Mouse (Mus musculus) ES-Bruce4 (cell line): ENCODE measurements around the gene Park7. TPM values are rescaled to one million over a fixed set of nuclear protein-coding genes. Genes with fewer than 3 reads are reported as not detected.

Experiments used
- H3K27ac ChIP-seq: 2 replicates; pipeline ENCODE4 v1.5.1; 2012; ENCODE audit warnings: low read length, inconsistent platforms; ENCODE audit not compliant: insufficient read depth
- H3K27me3 ChIP-seq: 2 replicates; pipeline ENCODE4 v1.6.1; 2012; ENCODE audit warnings: mild to moderate bottlenecking, low read length, inconsistent platforms; ENCODE audit not compliant: control insufficient read depth, poor library complexity, insufficient read depth, severe bottlenecking
- H3K36me3 ChIP-seq: 2 replicates; pipeline ENCODE4 v1.6.1; 2012; ENCODE audit warnings: inconsistent platforms, mild to moderate bottlenecking, low read length, moderate library complexity; ENCODE audit not compliant: control insufficient read depth, poor library complexity, insufficient read depth, severe bottlenecking
- H3K4me1 ChIP-seq: one replicate; pipeline ENCODE4 v1.8.1; 2011; ENCODE audit warnings: low read length; ENCODE audit not compliant: control insufficient read depth, insufficient read depth
- H3K4me3 ChIP-seq: 2 replicates; pipeline ENCODE4 v1.5.1; 2011; ENCODE audit warnings: low read depth, mild to moderate bottlenecking, low read length
- H3K9ac ChIP-seq: 2 replicates; pipeline ENCODE4 v1.6.1; 2012; ENCODE audit warnings: low read depth, mild to moderate bottlenecking, inconsistent platforms; ENCODE audit not compliant: poor library complexity, severe bottlenecking
- H3K9me3 ChIP-seq: replicated peaks from 2 replicates; pipeline ENCODE4 v1.6.1; 2012; ENCODE audit warnings: mild to moderate bottlenecking, low read length, inconsistent platforms; ENCODE audit not compliant: control insufficient read depth, poor library complexity, insufficient read depth, severe bottlenecking
- CTCF ChIP-seq: IDR thresholded peaks from one replicate; pipeline ENCODE4 v1.8.1; 2011; ENCODE audit warnings: low read depth, low read length
- EP300 ChIP-seq: IDR thresholded peaks from 2 replicates; pipeline ENCODE4 v1.6.1; 2011; ENCODE audit warnings: low read depth, low read length; ENCODE audit not compliant: insufficient read depth
- POLR2A ChIP-seq: IDR thresholded peaks from one replicate; pipeline ENCODE4 v1.8.1; 2011; ENCODE audit warnings: low read length; ENCODE audit not compliant: insufficient read depth
- polyA plus RNA-seq: library from polyadenylated mRNA; stranded (reverse); fragments of >200 nt; gene quantifications from 2 replicates; pipeline ENCODE4 v1.2.4, GENCODE M21; 2011; ENCODE audit warnings: low read depth; ENCODE audit not compliant: missing spikeins, insufficient read depth, insufficient read length

Park7 gene
- polyA plus RNA-seq, 1 experiment: 215 TPM

- Histone ChIP-seq H3K27me3 (no peaks in the 10 kb centered on the region), H3K4me1 (no peaks in the 10 kb centered on the region), H3K27ac (no peak overlapping the region), H3K9me3 (no peaks in the 10 kb centered on the region), H3K4me3 (no peak overlapping the region), H3K36me3 (no peaks in the 10 kb centered on the region), H3K9ac (no peak overlapping the region)
- TF ChIP-seq POLR2A: no peak
- no peak for TF ChIP-seq EP300
- no peak for TF ChIP-seq CTCF
These were observed 13.6 kb upstream of the Park7 start for GRCm38 (mm10) chr4:150927789-150928188.

GRCm38 (mm10) chr4:150926924-150927705 is 12.9 kb upstream of the Park7 start:
- Histone ChIP-seq H3K9ac (no peak overlapping the region), H3K36me3 (no peaks in the 10 kb centered on the region), H3K4me3 (no peak overlapping the region), H3K27ac (no peak overlapping the region), H3K9me3 (no peaks in the 10 kb centered on the region), H3K27me3 (no peaks in the 10 kb centered on the region), H3K4me1 (no peaks in the 10 kb centered on the region)
- TF ChIP-seq EP300: no peak
- TF ChIP-seq POLR2A: no peak
- no peak for TF ChIP-seq CTCF

- TF ChIP-seq CTCF (peak; percentile 59), EP300 (no peak), POLR2A (no peak)
- Histone ChIP-seq H3K9ac (no peak overlapping the region), H3K36me3 (no peaks in the 10 kb centered on the region), H3K27me3 (no peaks in the 10 kb centered on the region), H3K4me3 (no peak overlapping the region), H3K27ac (no peak overlapping the region), H3K9me3 (no peaks in the 10 kb centered on the region), H3K4me1 (no peaks in the 10 kb centered on the region)
These were observed 11.7 kb upstream of the Park7 start for GRCm38 (mm10) chr4:150925923-150926322.

GRCm38 (mm10) chr4:150924936-150925335 is 10.7 kb upstream of the Park7 start:
- Histone ChIP-seq H3K4me1 (no peaks in the 10 kb centered on the region), H3K4me3 (no peak overlapping the region), H3K27ac (no peak overlapping the region), H3K9me3 (no peaks in the 10 kb centered on the region), H3K9ac (no peak overlapping the region), H3K36me3 (no peaks in the 10 kb centered on the region), H3K27me3 (no peaks in the 10 kb centered on the region)
- TF ChIP-seq CTCF: no peak
- TF ChIP-seq EP300: no peak
- no peak for TF ChIP-seq POLR2A

- H3K9me3 ChIP-seq: no peaks in the 10 kb centered on the region
- H3K9ac ChIP-seq: no peak overlapping the region
- no peak for TF ChIP-seq EP300
- no peak for TF ChIP-seq POLR2A
- TF ChIP-seq CTCF: no peak
- no peaks in the 10 kb centered on the region for H3K4me1 ChIP-seq
- no peaks in the 10 kb centered on the region for H3K27me3 ChIP-seq
- no peaks in the 10 kb centered on the region for H3K36me3 ChIP-seq
- H3K4me3 ChIP-seq: no peak overlapping the region
- no peak overlapping the region for H3K27ac ChIP-seq
These were observed 10.1 kb upstream of the Park7 start for GRCm38 (mm10) chr4:150924308-150924707.

GRCm38 (mm10) chr4:150921206-150921605 is 7.0 kb upstream of the Park7 start:
- Histone ChIP-seq H3K27me3 (no peaks in the 10 kb centered on the region), H3K9me3 (no peaks in the 10 kb centered on the region), H3K27ac (no peak overlapping the region), H3K9ac (no peak overlapping the region), H3K4me3 (no peak overlapping the region), H3K4me1 (no peaks in the 10 kb centered on the region), H3K36me3 (no peaks in the 10 kb centered on the region)
- TF ChIP-seq EP300 (no peak), CTCF (no peak), POLR2A (no peak)
